Mouse (Mus musculus): Measurements from ENCODE around the gene Rasa3.

- TF ChIP-seq CTCF (conservative IDR thresholded peaks at IDR 0.05; ENCODE audit: insufficient read depth, insufficient read length, low read depth, low read length) (no peak), POLR2A (IDR thresholded peaks at IDR 0.05; ENCODE audit: low read depth, low read length) (no peak)
Observed at GRCm38 (mm10) chr8:13697196-13697595, 19.8 kb upstream of the Rasa3 start.

Measured in kidney, adult 2 months (tissue).